Mouse (Mus musculus) adrenal gland, postnatal 4 days (tissue): ENCODE data around the gene Sptbn4. TPM values are rescaled to one million over a fixed set of nuclear protein-coding genes. Genes with fewer than 3 reads are reported as not detected.
"Not testable (repeated sequence)": the region's sequence is repeated elsewhere in the genome, so short reads cannot be mapped to it uniquely, and the experiment has no call there.

ENCODE experiments used
- DNase-seq, 2 experiments: peaks; one replicate each; pipeline ENCODE4 v3.0.0; 2021 to 2022; ENCODE audit warnings: low spot score in 2 of 2, mixed read lengths in 2 of 2
- long read RNA-seq, 2 experiments: library from polyadenylated mRNA; stranded (forward); transcript quantifications; one replicate each; pipeline ENCODE4 v2.0.0; 2021
- total RNA-seq, 2 experiments: library from RNA; stranded (reverse); gene quantifications; 2 replicates each; pipeline ENCODE4 v1.2.3; 2021

Gene Sptbn4
- total RNA-seq, result 1 to 10 TPM; 1.2 to 1.4 TPM
- long read RNA-seq, experiment 1, partial matches to known transcripts, result 0 of 1 reads
- long read RNA-seq, experiment 1, other reads (novel, unspliced or antisense), result 1 of 1 reads
- long read RNA-seq, experiment 2, partial matches to known transcripts, result 4 of 4 reads
- long read RNA-seq, experiment 2, other reads (novel, unspliced or antisense), result 0 of 4 reads

DNA sequence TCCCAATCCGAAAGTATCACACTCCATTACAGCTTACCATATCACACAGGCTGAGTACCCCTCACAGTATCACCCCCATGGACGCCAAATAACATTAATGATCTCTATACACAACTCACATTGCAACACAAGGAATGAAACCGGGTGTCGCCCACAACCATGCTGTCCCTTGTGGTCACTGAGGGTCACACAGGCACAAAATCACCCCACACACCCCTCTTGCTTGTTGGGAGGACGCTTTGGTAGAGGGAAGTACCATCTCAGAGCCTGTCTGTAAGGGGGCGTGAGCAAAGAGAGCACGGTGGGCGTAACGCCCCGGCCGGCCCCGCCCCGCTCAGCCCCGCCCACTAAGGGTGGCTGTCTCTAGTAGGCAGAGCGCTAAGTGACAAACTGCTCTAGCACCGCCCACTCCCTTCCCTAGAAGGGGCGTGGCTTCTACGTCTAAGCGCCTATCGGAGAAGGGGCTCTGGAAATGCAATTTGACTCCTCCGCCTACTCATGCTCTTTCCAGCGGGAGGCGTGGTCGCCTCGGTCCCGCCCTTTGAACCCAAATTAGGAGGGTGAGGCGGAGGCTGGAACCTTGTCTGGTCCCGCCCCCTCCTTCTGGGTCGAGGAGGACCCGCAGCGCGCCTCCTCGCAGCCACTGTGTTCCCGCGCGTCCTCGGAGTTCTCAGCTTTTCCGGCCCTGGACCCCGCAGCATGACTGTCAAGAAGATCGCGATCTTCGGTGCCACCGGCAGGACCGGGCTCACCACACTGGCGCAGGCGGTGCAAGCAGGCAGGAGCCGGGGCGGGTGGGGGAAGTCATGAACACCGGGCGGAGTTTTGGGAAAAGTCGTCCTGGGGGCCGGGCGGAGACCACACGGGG, at the start of gene Sptbn4, which contains the start of gene Blvrb:
Gene Sptbn4 (minus strand): TSS at position 268 of the 868 bp plus-strand sequence.
Gene Blvrb (plus strand): TSS at position 560 of the 868 bp plus-strand sequence.
- DNase-seq, result peak; percentile 88 to 96

DNA sequence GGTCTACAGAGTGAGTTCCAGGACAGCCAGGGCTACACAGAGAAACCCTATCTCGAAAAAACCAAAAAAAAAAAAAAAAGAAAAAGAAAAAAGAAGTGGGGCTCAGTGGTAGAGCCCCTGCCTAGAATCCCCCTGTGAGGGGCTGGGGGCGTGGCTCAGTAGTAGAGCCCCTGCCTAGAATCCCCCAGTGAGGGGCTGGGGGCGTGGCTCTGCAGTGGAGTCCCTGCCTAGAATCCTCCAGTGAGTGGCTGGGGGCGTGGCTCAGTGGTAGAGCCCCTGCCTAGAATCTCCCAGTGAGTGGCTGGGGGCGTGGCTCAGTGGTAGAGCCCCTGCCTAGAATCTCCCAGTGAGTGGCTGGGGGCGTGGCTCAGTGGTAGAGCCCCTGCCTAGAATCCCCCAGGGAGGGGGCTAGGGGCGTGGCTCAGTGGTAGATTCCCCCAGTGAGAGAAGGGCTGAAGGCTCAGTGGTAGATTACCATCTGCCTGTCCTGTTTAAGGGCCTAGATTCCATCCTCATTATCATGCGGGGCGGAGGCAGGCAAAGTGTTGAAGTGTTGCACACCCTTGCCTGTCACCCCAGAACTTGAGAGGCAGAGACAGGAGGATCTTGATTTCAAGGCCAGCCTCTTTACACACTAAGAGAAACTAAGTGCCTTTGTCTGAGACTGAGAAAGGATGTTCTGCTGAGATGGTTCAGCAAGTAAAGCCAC, 47.3 kb upstream of the Sptbn4 start:
- DNase-seq, result not testable (repeated sequence)

DNA sequence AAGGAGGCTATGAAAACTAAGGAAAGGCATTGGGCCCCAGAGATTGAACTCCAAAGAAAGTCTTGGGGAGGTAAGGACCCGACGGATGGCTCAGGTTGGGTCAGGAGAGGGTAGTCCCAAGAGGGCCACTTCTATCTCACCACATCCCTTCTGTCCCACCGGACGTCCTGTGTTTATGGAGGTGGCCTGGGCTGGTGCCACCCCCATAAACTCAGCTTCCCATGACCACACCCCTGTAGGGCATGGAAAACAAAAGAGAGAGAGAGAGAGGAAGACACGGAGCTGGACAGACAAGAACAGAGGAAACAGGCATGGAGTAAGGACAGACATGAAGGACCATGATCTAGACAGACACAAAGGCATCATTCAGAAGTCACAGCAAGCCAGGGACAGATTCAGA, 46.0 kb upstream of the Sptbn4 start:
- DNase-seq, result no peak

DNA sequence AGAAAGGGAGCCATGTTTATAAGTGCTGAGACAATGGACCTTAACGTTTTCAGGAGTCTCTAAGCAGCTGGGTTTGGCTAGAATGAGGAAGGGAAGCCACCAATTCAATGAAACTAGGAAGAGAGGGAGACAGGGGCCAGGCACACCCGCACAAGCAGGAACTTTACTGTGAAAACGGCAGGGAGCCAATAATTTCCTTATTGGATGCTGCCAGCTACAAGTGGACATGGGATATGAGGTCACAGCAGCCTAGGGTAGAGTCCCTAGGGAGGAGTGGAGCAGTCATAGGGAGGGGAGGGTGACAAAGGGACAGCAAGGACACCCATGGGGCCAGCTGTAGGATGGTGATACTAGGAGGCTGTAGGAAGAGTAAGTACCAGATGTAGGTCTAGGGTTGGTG, 45.5 kb upstream of the Sptbn4 start:
- DNase-seq, result no peak

DNA sequence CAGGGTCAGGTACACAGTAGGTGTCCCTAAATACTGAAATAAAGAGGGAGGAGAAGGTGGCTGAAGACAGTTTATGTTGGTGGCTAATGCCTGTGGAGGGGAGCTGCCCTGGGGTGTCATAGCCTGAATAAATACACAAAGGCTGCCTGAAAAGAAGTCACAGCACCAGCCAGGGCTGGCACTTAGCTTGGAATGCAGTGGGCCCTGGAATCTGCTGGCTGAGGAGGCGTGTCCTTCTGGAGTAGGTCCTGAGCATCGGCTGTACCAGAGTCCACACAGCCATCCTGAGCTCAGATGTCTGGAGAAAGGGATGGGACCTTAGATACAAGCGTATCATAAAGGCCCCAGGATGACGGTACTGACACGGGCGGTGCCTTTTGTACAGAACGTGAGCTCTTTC, 44.4 kb upstream of the Sptbn4 start:
- no peak for DNase-seq

DNA sequence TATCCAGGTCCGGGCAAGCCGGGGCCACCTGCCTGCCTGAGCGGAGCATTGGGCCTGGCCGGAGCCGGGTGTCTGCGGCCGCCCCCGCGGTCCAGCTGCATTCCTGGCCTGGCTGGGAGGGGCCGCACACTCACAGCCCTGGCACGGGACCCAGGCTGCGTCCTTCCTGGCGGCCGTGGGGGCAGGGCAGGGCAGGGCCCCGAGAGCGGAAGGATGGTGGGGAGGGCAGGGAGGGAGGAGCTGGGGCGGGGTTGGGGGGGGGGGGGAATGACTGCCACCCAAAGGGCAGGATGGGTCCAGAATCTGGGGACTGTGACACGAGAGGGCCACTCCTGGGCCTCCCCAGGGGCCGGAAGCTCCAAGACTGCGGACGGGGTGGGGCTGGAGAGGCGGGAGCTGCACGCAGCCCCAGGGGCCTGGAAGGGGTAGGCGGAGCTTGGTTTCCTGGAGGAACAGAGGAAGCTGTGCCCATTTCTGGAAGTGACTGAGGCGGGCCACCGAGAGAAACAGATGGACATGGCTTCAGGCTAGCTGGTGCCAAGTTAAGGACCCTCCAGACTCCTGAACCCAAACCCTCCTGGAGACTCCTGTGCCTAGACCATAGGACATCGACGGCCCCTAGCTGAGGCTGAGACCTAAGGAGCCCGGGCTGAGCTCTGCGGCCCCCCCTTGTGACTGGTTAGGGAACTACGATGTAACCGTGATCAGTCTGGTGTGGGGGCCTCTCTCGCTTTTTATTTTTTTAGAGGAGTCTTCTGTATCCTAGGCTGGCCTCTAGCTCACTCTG, 43.2 kb upstream of the Sptbn4 start:
- DNase-seq, result peak; percentile 87 to 88

DNA sequence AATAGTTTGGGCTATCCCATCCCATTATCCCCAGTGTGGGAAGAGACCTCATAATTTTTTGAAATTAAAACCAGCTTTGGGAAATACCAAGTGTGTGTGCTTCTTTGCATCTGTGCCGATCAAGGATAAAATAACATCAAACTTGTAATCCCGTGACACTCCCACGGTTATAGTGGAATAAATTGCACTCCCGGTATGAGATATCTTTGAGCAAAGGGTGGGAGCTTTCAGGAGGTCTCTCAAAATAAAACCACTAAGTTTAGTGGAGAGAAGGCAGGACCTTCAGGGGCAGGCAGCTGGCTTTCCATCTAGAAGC, 42.7 kb upstream of the Sptbn4 start:
- DNase-seq, result no peak

DNA sequence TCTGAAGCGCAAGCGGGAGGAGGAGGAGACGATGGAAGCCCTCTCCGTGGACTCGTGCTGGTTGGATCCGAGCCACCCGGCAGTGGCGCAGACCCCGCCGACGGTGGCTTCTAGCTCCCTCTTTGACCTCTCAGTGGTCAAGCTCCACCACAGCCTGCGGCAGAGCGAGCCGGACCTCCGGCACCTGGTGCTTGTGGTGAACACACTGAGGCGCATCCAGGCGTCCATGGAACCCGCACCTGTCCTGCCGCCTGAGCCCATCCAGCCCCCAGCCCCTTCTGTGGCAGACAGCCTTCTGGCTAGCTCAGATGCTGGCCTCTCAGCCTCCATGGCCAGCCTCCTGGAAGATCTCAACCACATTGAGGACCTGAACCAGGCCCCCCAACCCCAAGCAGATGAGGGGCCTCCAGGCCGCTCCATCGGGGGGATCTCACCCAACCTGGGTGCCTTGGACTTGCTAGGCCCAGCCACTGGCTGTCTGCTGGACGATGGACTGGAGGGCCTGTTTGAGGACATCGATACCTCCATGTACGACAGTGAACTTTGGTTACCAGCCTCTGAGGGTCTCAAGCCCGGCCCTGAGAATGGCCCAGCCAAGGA, 41.9 kb upstream of the Sptbn4 start:
- no peak for DNase-seq

DNA sequence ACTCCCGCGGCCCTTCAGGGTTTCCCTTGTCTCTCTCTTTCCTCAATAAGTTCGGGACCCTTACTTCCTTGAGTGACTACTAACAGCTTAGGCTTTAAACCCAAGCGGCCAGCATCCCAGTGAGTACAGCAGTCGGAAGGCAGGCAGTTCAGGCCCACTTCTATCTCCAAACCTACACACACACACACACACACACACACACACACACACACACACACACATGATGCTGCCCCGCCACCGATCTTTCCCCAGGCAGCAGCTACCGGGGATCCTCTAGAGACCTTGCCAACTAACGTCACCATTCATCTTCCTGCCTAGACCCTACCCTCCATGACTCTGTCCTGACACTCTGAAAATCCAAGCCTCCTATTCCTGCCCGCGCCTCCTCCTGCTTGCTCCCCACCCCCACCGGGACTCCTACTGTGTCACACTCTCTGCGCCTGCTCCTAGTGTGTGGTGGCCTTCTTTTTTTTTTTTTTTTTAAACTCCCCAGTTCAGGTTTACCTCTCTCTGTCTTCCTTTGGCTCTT, 40.3 kb upstream of the Sptbn4 start:
- DNase-seq, result peak in 1 of 2 experiments; percentile 61

DNA sequence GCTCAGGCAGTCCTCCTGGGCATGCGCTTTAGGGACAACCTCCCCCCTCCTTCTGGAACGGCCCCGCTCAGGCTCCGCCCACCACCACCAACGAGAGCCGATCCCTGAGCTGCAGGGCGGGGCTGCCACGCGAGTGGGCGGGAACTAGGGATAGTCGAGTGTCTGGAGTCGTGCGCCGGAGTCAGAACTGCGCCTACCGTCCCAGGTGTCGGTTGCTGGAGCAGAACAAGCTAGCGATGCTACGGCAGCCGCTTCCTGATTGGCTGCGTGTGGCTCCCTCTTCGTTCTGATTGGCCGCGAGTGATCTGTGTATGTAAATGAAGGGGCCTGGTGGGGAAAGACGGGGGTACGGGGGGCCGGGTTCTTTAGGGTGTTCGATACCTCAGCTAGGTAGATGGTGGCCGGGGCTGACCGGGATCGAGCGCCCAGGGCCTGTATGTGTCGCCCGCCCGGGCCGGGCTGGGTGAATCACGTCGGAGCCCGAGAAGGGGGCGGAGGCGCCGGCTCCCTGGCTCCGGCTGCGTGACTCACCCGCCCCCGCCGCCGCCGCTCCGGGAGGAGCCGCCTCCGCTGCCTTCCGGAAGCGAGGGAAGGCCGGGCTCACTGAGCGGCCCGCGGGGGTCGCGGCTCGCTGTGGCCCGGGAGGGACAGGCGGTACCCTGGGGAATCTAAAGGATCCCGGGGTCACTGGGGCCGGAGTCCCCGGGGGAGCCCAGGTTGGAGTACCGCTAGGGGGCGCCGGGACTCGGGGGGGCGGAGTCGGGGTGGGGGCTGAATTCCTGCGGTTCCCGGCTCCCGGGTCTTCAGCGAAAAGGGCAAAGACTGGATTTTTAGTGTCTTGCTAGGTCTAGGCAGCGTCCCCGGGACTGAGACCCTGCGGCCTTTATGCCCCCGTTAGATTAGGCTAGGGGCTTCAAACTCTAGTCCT, 39.5 kb upstream of the Sptbn4 start, which contains the start of gene Sertad1:
Gene Sertad1 (plus strand): TSS at position 141 of the 928 bp plus-strand sequence.
- DNase-seq, result peak; percentile 96 to 100

DNA sequence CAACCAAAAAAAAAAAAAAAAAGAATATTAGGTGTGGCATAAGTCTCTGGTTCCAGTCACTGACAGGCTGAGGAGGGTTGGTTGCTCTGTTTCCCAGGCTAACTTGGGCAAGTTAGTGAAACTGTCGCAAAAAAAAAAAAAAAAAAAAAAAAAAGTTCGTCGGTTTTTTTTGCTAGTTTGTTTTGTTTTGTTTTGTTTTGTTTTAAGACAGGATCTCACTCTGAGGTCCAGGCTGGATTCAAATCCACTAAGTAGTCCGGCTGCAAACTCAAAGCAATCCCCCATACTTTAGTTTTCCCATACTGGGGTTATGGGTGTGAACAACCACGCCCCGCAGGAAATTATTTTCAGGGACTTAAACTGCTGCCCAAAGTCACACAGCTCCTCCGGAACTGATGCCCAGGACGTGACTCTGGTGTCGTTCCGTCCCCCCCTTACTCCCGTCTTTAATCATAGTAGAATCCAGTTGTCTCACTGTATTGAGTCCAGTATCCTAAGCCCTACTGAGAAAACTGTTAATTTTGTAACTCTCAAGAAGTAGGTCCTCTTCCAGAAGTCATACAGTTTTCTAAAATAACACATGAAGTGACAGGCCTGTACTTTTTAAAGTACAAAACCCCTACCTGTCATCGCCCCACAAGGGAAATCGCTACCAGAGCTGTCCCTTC, 38.8 kb upstream of the Sptbn4 start:
- no peak for DNase-seq

DNA sequence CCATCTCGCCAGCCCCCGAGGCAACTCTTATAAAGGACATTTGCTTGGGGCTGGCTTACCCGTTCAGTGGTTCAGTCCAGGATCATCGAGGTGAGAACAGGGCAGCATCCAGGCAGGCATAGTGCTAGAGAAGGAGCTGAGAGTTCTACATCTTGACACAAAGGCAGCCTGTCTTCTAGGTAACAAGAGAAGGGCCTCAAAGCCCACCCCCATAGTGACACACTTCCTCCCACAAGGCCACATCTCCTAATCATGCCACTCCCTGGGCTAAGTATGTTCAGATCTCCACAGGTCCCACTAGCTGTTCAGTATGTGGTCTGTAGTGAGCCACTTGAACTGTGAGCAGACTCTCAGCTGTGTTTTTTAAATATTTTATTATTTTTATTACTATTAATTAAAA, 36.4 kb upstream of the Sptbn4 start:
- DNase-seq, result no peak

DNA sequence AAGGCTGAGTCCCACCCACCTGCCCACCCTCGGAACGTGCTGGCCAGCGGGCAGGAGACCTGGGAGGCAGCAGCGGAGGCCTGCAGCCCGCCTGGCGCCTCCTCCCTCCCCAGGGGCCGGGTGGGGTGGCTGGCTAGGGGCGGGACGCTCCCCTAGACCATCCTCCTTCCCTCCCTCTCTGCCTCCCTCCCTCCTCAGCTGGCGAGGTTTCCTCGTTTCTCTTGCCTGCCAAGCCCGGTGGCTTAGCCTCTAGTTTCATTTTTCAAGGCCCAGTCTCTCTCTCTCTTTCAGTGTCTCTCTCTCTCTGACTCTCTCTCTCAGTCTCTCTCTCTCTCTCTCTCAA, 34.1 kb upstream of the Sptbn4 start:
- peak; percentile 61 to 84 for DNase-seq

DNA sequence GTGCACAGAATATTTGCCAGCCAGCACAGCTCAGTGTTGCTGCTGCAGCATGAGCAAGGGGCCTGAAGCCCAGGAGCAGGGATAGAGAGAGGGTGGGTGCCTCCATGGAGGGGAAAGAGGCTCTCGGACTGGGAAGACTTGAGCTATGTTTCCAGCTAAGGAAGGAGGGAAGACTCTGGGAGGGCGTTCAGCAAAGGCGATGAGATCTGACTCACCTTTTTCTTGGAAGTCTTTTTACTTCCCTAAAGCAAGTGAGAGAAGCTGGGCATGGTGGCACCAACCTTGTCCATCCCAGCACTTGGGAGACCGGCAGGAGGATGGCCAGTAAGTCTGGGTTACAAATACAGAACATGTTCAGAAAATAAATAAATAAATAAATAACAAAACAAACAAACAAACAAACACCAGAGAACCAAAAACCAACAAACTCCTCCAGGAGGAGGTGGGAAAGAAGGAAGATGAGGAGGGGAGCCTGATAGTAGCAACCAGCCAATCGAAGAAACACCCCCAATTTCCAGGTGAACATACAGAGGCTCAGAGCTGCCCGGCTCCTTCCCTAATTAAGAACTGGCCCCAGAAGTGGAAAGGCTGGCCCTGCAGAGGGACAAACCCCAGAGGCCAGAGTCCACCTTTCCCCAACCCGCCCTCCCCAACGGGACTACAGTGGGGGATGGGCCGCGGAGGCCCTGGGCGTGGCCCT, 33.6 kb upstream of the Sptbn4 start:
- no peak for DNase-seq

DNA sequence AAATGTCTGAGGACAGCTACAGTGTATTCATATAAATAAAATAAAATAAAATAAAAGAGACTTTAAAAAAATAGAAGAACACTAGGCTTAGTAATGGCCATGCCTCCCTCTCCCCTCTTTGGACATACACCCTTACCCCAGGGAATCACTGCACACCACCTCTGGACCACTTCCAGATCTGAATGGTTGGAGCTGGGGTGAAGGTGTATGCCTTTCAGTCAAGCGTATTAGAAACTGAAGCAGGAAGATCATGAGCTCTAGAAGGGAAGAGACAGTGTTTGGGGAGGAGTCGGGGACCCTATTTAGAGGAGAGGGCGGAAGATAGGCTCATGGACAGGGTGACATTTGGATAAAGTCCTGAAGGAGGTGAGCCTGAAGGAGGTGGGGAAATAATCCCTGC, 33.0 kb upstream of the Sptbn4 start:
- DNase-seq, result no peak

DNA sequence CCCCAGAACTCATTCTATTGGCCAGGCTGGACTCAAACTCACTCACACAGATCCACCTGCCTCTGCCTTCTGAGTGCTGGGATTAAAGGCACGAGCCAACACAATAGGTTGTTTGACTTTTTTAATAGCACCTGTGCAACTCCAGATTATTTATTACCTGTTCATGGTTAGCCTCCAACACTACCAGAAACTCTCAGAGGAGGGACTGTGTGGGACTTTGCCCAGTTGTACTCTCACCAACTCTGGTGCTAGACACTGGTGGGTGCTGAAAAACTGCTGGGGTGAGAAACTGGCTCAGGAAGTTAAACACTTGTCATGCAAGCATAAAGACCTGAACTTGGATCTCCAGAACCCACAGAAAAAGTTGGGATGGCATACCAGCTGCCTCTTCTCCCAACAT, 32.3 kb upstream of the Sptbn4 start:
- no peak for DNase-seq

DNA sequence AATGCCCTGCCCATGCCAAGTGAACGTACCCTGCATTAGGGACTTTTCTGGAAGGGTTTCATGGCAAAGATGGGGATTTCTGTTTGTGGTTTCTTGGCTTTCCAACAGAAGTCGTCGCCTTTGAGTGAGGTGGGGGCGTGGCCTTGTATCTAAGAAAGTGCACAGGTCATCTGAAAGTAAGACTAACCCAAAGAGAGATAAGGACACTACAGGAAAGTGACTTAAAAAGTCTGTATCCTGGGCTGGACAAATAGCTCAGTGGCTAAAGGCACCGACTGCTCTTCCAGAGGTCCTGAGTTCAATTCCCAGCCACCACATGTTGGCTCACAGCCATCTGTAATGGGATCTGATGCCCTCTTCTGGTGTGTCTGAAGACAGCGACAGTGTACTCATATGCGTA, 31.1 kb upstream of the Sptbn4 start:
- DNase-seq, result no peak

DNA sequence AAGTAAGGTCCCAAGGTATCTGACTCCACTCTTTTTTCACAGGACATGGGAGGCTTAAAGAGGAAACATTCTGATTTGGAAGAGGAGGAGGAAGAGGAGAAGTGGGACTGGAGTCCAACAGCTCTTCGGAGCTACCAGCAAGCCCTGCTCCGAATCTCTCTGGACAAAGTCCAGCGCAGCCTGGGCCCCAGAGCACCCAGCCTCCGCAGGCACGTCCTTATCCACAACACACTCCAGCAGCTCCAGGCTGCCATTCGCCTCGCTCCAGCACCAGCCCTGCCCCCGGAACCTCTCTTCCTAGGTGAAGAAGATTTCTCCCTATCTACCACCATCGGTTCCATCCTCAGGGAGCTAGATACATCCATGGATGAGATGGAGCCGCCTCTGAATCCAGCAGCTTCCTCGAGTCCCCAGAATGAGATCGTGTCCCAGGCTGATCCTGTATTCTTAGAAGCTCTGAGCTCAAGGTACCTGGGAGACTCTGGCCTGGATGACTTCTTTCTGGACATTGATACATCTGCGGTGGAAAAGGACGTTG, 28.7 kb upstream of the Sptbn4 start:
- no peak for DNase-seq
